Mouse (Mus musculus) CH12.LX (cell line): ENCODE data around the gene Kif3b. TPM values are rescaled to one million over a fixed set of nuclear protein-coding genes. Genes with fewer than 3 reads are reported as not detected.

Experiments used
- DNase-seq: peaks from one replicate; pipeline ENCODE4 v3.0.0-alpha.2; 2013; ENCODE audit errors: extremely low read depth
- H3K27ac ChIP-seq: 2 replicates; pipeline ENCODE4 v1.5.1; 2012; ENCODE audit warnings: low read depth, mild to moderate bottlenecking, control low read depth, moderate library complexity; ENCODE audit not compliant: insufficient read depth
- H3K27me3 ChIP-seq: replicated peaks from 2 replicates; pipeline ENCODE3; 2012; ENCODE audit warnings: inconsistent platforms
- H3K36me3 ChIP-seq, 2 experiments: replicated peaks in 1 of 2; 2 replicates each; pipeline versions ENCODE3 to v1.6.1; 2012; ENCODE audit warnings: inconsistent platforms in 1 of 2, low read length in 1 of 2, mild to moderate bottlenecking in 1 of 2, mixed read lengths in 1 of 2, moderate library complexity in 1 of 2; ENCODE audit not compliant: control insufficient read depth in 1 of 2, insufficient read depth in 1 of 2
- H3K4me1 ChIP-seq, 2 experiments: 2 replicates each; pipeline ENCODE4 v1.6.1; 2012; ENCODE audit warnings: inconsistent platforms in 1 of 2, moderate library complexity in 1 of 2; ENCODE audit not compliant: insufficient read depth in 2 of 2, control insufficient read depth in 1 of 2
- H3K4me2 ChIP-seq: 2 replicates; pipeline ENCODE4 v1.6.1; 2012; ENCODE audit warnings: low read depth, mild to moderate bottlenecking, control low read depth; ENCODE audit not compliant: poor library complexity, insufficient read depth, severe bottlenecking
- H3K4me3 ChIP-seq, 3 experiments: fragments of 150-350 bp in 1 of 3; sonication (generic) in 1 of 3; replicated peaks in 1 of 3; 2 replicates each; pipeline versions ENCODE3 to v1.5.1; 2011 to 2012; ENCODE audit warnings: low read depth in 2 of 3, low read length in 2 of 3, mild to moderate bottlenecking in 2 of 3, moderate library complexity in 2 of 3, control low read depth in 1 of 3, improper control_type of control experiment in 1 of 3, inconsistent platforms in 1 of 3, mixed read lengths in 1 of 3; ENCODE audit not compliant: poor library complexity in 1 of 3
- H3K79me2 ChIP-seq: replicated peaks from 2 replicates; pipeline ENCODE4 v1.6.1; 2012; ENCODE audit warnings: mild to moderate bottlenecking, moderate library complexity; ENCODE audit not compliant: control insufficient read depth, poor library complexity, insufficient read depth, severe bottlenecking; ENCODE audit errors: extremely low read depth
- H3K9ac ChIP-seq: 2 replicates; pipeline ENCODE4 v1.6.1; 2012; ENCODE audit warnings: low read depth, mild to moderate bottlenecking, control low read depth, moderate library complexity; ENCODE audit not compliant: insufficient read depth
- H3K9me3 ChIP-seq: replicated peaks from 2 replicates; pipeline ENCODE3; 2012; ENCODE audit warnings: low read length, inconsistent platforms, mixed read lengths
- BHLHE40 ChIP-seq: IDR thresholded peaks from 2 replicates; pipeline ENCODE4 v1.6.1; 2011; ENCODE audit warnings: mild to moderate bottlenecking, low read depth, low read length, improper control_type of control experiment
- CHD1 ChIP-seq: IDR thresholded peaks from 2 replicates; pipeline ENCODE4 v1.6.1; 2012; ENCODE audit warnings: low read depth, low read length, improper control_type of control experiment, inconsistent platforms
- CHD2 ChIP-seq: IDR thresholded peaks from 2 replicates; pipeline ENCODE4 v1.6.1; 2011; ENCODE audit warnings: low read length, improper control_type of control experiment
- E2F4 ChIP-seq: IDR thresholded peaks from 2 replicates; pipeline ENCODE4 v1.6.1; 2011; ENCODE audit warnings: low read depth, low read length, improper control_type of control experiment; ENCODE audit not compliant: insufficient replicate concordance
- ELF1 ChIP-seq: IDR thresholded peaks from 2 replicates; pipeline ENCODE4 v1.6.1; 2014; ENCODE audit warnings: low read depth, mild to moderate bottlenecking, inconsistent platforms, low read length, improper control_type of control experiment
- EP300 ChIP-seq: IDR thresholded peaks from 2 replicates; pipeline ENCODE4 v1.6.1; 2011; ENCODE audit warnings: low read length, improper control_type of control experiment
- ETS1 ChIP-seq: conservative IDR thresholded peaks from 2 replicates; pipeline ENCODE4 v1.6.1; 2012; ENCODE audit warnings: low read depth, mild to moderate bottlenecking, inconsistent platforms, low read length, improper control_type of control experiment, moderate library complexity
- GABPA ChIP-seq: IDR thresholded peaks from 2 replicates; pipeline ENCODE4 v1.6.1; 2012; ENCODE audit warnings: low read depth, low read length, improper control_type of control experiment, inconsistent platforms; ENCODE audit not compliant: insufficient replicate concordance
- JUND ChIP-seq: conservative IDR thresholded peaks from 2 replicates; pipeline ENCODE4 v1.6.1; 2011; ENCODE audit warnings: low read depth, low read length, improper control_type of control experiment
- MAX ChIP-seq: IDR thresholded peaks from 2 replicates; pipeline ENCODE4 v1.6.1; 2011; ENCODE audit warnings: low read length, improper control_type of control experiment
- MXI1 ChIP-seq: IDR thresholded peaks from 2 replicates; pipeline ENCODE4 v1.6.1; 2011; ENCODE audit warnings: mild to moderate bottlenecking, low read depth, low read length, improper control_type of control experiment
- NELFE ChIP-seq: IDR thresholded peaks from 2 replicates; pipeline ENCODE4 v1.6.1; 2011; ENCODE audit warnings: low read depth, low read length, improper control_type of control experiment
- PAX5 ChIP-seq: IDR thresholded peaks from 2 replicates; pipeline ENCODE4 v1.6.1; 2012; ENCODE audit warnings: low read length, inconsistent platforms, mixed read lengths
- POLR2AphosphoS2 ChIP-seq: IDR thresholded peaks from 2 replicates; pipeline ENCODE4 v1.6.1; 2011; ENCODE audit warnings: low read depth, low read length, improper control_type of control experiment
- RCOR1 ChIP-seq: conservative IDR thresholded peaks from 2 replicates; pipeline ENCODE4 v1.6.1; 2012; ENCODE audit warnings: low read depth, mild to moderate bottlenecking, inconsistent platforms, low read length, improper control_type of control experiment
- SMC3 ChIP-seq: IDR thresholded peaks from 2 replicates; pipeline ENCODE4 v1.6.1; 2011; ENCODE audit warnings: low read depth, low read length, improper control_type of control experiment
- TBP ChIP-seq: conservative IDR thresholded peaks from 2 replicates; pipeline ENCODE4 v1.6.1; 2011; ENCODE audit warnings: low read depth, low read length, improper control_type of control experiment
- UBTF ChIP-seq: IDR thresholded peaks from 2 replicates; pipeline ENCODE4 v1.6.1; 2012; ENCODE audit warnings: low read depth, mild to moderate bottlenecking, inconsistent platforms, low read length, improper control_type of control experiment, moderate library complexity
- USF1 ChIP-seq: IDR thresholded peaks from 2 replicates; pipeline ENCODE4 v1.6.1; 2014; ENCODE audit warnings: low read depth, mild to moderate bottlenecking, inconsistent platforms, low read length, improper control_type of control experiment
- USF2 ChIP-seq: conservative IDR thresholded peaks from 2 replicates; pipeline ENCODE4 v1.6.1; 2011; ENCODE audit warnings: low read depth, low read length, improper control_type of control experiment
- ZC3H11A ChIP-seq: IDR thresholded peaks from 2 replicates; pipeline ENCODE4 v1.6.1; 2012; ENCODE audit warnings: low read depth, mild to moderate bottlenecking, inconsistent platforms, low read length, improper control_type of control experiment
- ZMIZ1 ChIP-seq: IDR thresholded peaks from 2 replicates; pipeline ENCODE4 v1.6.1; 2012; ENCODE audit warnings: low read depth, mild to moderate bottlenecking, inconsistent platforms, low read length, improper control_type of control experiment
- ZNF384 ChIP-seq: IDR thresholded peaks from 2 replicates; pipeline ENCODE4 v1.6.1; 2012; ENCODE audit warnings: low read depth, low read length, improper control_type of control experiment, inconsistent platforms
- dilution Hi-C: fragments of 300-500 bp; cut with MboI; formaldehyde crosslinking; loops from 2 replicates; pipeline ENCODE4 v1.14.3; 2020; ENCODE audit warnings: low sequenced_read_pairs; ENCODE audit not compliant: extremely low pct_unique_long_range_greater_than_20kb, extremely low pct_ligation_motif_present
- in situ Hi-C: fragments of 300-500 bp; cut with MboI; formaldehyde crosslinking; loops from 3 replicates; pipeline ENCODE4 v1.14.3; 2019; ENCODE audit warnings: low sequenced_read_pairs, low pct_ligation_motif_present, low pct_unique_long_range_greater_than_20kb, mixed read lengths
- polyA plus RNA-seq: library from polyadenylated mRNA; unstranded; fragments of >175 nt; gene quantifications from 2 replicates; pipeline ENCODE4 v1.2.1, GENCODE M21; 2012; ENCODE audit warnings: low read depth; ENCODE audit not compliant: insufficient read length
- total RNA-seq, 2 experiments: library from RNA; depleted of rRNA; stranded (reverse); fragments of 300-350 nt in 1 of 2; fragments of >200 nt in 1 of 2; gene quantifications; 2 replicates each; pipeline ENCODE4 v1.2.3; 2012 to 2014

Gene Kif3b
- total and polyA plus RNA-seq, 3 experiments = 8.5 to 16.5 (median 10.6) TPM

GRCm38 (mm10) chr2:153283919-153284318 is 7.3 kb upstream of the Kif3b start:
- H3K27me3 ChIP-seq = no peaks in the 10 kb centered on the region
- no peak overlapping the region for H3K4me3 ChIP-seq
- H3K9ac ChIP-seq = no peak overlapping the region
- TF ChIP-seq EP300 = no peak
- no peak for TF ChIP-seq MAX
- no peak for TF ChIP-seq RCOR1
- no peak for TF ChIP-seq UBTF
- no peak for TF ChIP-seq MXI1
- TF ChIP-seq ZMIZ1 = no peak
- TF ChIP-seq ETS1 = no peak
- TF ChIP-seq CHD2 = no peak
- TF ChIP-seq JUND = no peak
- no peak for TF ChIP-seq NELFE
- TF ChIP-seq ZNF384 = no peak
- TF ChIP-seq, all 38 proteins: peak for 0
- H3K9me3 ChIP-seq = no peaks in the 10 kb centered on the region
- DNase-seq = no peak
- H3K4me2 ChIP-seq = no peak overlapping the region
- dilution Hi-C loops (no loop called here), in situ Hi-C loops (no loop called here)
- peaks cover 2 to 7% of the 10 kb centered on the region in 2 experiments; a peak in 3 of 4 replicates for H3K4me1 ChIP-seq
- no peaks in the 10 kb centered on the region for H3K79me2 ChIP-seq
- H3K36me3 ChIP-seq = no peaks in the 10 kb centered on the region
- H3K27ac ChIP-seq = no peak overlapping the region

GRCm38 (mm10) chr2:153286524-153286923 is 4.7 kb upstream of the Kif3b start:
- H3K9ac ChIP-seq = no peak overlapping the region
- no peak for TF ChIP-seq USF2
- TF ChIP-seq POLR2AphosphoS2 = no peak
- no peak for TF ChIP-seq JUND
- no peak for TF ChIP-seq CHD1
- TF ChIP-seq USF1 = no peak
- no peak for TF ChIP-seq TBP
- TF ChIP-seq ELF1 = no peak
- TF ChIP-seq PAX5 = no peak
- TF ChIP-seq ZNF384 = no peak
- TF ChIP-seq ZMIZ1 = no peak
- no peak for TF ChIP-seq CHD2
- no peak for TF ChIP-seq MXI1
- TF ChIP-seq BHLHE40 = no peak
- no peak for TF ChIP-seq E2F4
- no peak for TF ChIP-seq ZC3H11A
- TF ChIP-seq GABPA = no peak
- no peak for TF ChIP-seq SMC3
- in situ Hi-C loops (no loop called here), dilution Hi-C loops (no loop called here)
- no peaks in the 10 kb centered on the region for H3K79me2 ChIP-seq
- H3K4me1 ChIP-seq = peaks cover 2 to 8% of the 10 kb centered on the region in 2 experiments
- H3K4me2 ChIP-seq = no peak overlapping the region
- DNase-seq = no peak
- H3K9me3 ChIP-seq = no peaks in the 10 kb centered on the region
- H3K27ac ChIP-seq = no peak overlapping the region
- no peaks in the 10 kb centered on the region for H3K27me3 ChIP-seq
- H3K36me3 ChIP-seq = no peaks in the 10 kb centered on the region
- H3K4me3 ChIP-seq = no peak overlapping the region
